8 mouse cellular contexts compared by ENCODE assay signal in the genomic region with DNA sequence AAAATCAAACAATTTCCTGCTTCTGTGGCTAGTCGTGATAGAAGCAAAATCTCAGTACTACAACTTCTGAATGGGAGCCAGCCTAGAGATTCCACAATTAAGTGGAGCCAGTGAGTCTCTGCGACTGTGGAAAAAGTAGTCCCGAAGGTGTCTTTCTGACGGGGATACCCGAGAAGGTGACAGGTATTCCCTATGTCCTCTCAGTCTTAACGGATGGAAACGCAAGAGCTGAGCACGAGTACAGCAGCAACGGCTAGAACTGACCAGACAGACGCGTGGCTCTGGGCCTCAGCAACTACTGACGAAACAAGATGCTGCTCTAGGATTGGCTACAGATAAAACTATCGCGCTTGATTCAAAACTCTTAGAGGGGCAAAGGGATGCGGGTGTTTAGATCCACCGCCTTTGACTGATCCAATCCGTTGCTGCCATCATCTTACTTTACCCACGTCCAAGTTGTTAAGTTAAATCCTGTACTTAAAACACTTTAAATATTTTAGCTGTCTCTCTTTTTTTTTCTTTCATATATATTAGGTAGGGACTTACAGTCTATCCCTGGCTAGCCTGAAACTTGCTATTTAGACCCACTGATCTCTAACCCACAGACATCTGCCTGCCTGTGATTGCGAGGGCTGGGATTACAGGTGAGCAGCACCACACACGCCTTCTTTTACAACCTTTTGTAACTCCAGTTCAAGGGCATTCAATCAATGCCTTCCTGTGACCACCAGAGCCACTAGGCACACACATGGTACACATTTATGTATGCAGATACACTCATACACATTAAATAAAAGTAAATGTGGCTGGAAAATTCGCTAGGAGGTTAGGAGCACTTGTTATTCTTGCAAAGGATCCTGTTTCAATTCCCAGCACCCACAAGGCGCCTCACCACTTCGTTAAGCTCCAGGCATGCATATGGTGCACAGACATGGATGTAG. TPM values are rescaled to one million over a fixed set of nuclear protein-coding genes. Genes with fewer than 3 reads are reported as not detected.
DNase-seq lines count a peak whose midpoint lies in the region; ATAC-seq lines count a peak whose summit lies in the region.

Gene Nasp, minus strand, starts transcription at position 220 of the 941 bp plus-strand sequence.

- peak within 1 kb of the TSS; percentile 85 for H3K27ac ChIP-seq in embryonic facial prominence, embryonic 11.5 days (replicated peaks; ENCODE audit: low read depth, low read length)
- H3K27ac ChIP-seq in limb, embryonic 11.5 days (replicated peaks; ENCODE audit: low read depth, low read length), result peak within 1 kb of the TSS; percentile 93
- H3K27ac ChIP-seq in midbrain, embryonic 14.5 days (replicated peaks; ENCODE audit: low read depth, low read length), result peak within 1 kb of the TSS; percentile 94

- no peaks in the 10 kb centered on the region for H3K27me3 ChIP-seq in embryonic facial prominence, embryonic 11.5 days (ENCODE audit: control insufficient read depth, insufficient read depth, low read length)
- H3K27me3 ChIP-seq in limb, embryonic 11.5 days (ENCODE audit: control insufficient read depth, insufficient read depth, low read length), result no peaks in the 10 kb centered on the region
- no peaks in the 10 kb centered on the region for H3K27me3 ChIP-seq in midbrain, embryonic 14.5 days (ENCODE audit: control insufficient read depth, insufficient read depth, low read length)

- peak; percentile 84 for ATAC-seq in embryonic facial prominence, embryonic 11.5 days (replicated peaks; ENCODE audit: insufficient number of reproducible peaks, low FRiP score, low TSS enrichment, low read depth)
- ATAC-seq in limb, embryonic 11.5 days (ENCODE audit: insufficient number of reproducible peaks, low FRiP score, low TSS enrichment, low read depth), result peak; percentile 77
- ATAC-seq in midbrain, embryonic 14.5 days (ENCODE audit: low FRiP score, low TSS enrichment), result peak; percentile 84

- H3K4me3 ChIP-seq in embryonic facial prominence, embryonic 11.5 days (ENCODE audit: low read depth, low read length), result peak within 1 kb of the TSS; percentile 82
- peak within 1 kb of the TSS; percentile 98 for H3K4me3 ChIP-seq in limb, embryonic 11.5 days (ENCODE audit: low read depth, low read length)
- peak within 1 kb of the TSS; percentile 100 for H3K4me3 ChIP-seq in midbrain, embryonic 14.5 days (replicated peaks; ENCODE audit: low read depth, low read length)

- no peaks in the 10 kb centered on the region for H3K4me1 ChIP-seq in embryonic facial prominence, embryonic 11.5 days (ENCODE audit: control insufficient read depth, insufficient read depth, low read length)
- H3K4me1 ChIP-seq in limb, embryonic 11.5 days (ENCODE audit: control insufficient read depth, insufficient read depth, low read length), result no peaks in the 10 kb centered on the region
- peaks cover 18% of the 10 kb centered on the region for H3K4me1 ChIP-seq in midbrain, embryonic 14.5 days (ENCODE audit: control insufficient read depth, insufficient read depth, low read length)

- peak within 1 kb of the TSS; percentile 94 for H3K9ac ChIP-seq in embryonic facial prominence, embryonic 11.5 days (replicated peaks; ENCODE audit: low read length)
- peak within 1 kb of the TSS; percentile 97 for H3K9ac ChIP-seq in limb, embryonic 11.5 days (ENCODE audit: low read length)
- H3K9ac ChIP-seq in midbrain, embryonic 14.5 days (replicated peaks; ENCODE audit: low read length), result peak within 1 kb of the TSS; percentile 70

- peak within 1 kb of the TSS; percentile 71 for H3K4me2 ChIP-seq in embryonic facial prominence, embryonic 11.5 days (ENCODE audit: low read depth, low read length)
- peak within 1 kb of the TSS; percentile 46 for H3K4me2 ChIP-seq in limb, embryonic 11.5 days (ENCODE audit: low read depth, severe bottlenecking)
- peak within 1 kb of the TSS; percentile 57 for H3K4me2 ChIP-seq in midbrain, embryonic 14.5 days (ENCODE audit: low read length)

- DNase-seq in urinary bladder, adult 18-20 months (ENCODE audit: low spot score in 2 of 2), result peak; percentile 62 to 73
- DNase-seq in urinary bladder, postnatal 10 days (ENCODE audit: low spot score), result no peak
- peak; percentile 92 for DNase-seq in embryonic facial prominence, embryonic 11.5 days (ENCODE audit: low spot score)
- DNase-seq in heart, adult 11 months, result peak; percentile 99
- peak; percentile 85 for DNase-seq in kidney, adult 18-20 months
- peak; percentile 86 for DNase-seq in limb, embryonic 11.5 days (ENCODE audit: low spot score)
- peak; percentile 92 for DNase-seq in midbrain, embryonic 14.5 days
- peak; percentile 64 to 69 for DNase-seq in spleen, adult 18-20 months

- 6% methylated on average over 23 of the region's 23 CpGs for WGBS in embryonic facial prominence, embryonic 11.5 days
- WGBS in limb, embryonic 11.5 days, result 6% methylated on average over 23 of the region's 23 CpGs
- WGBS in midbrain, embryonic 14.5 days, result 8% methylated on average over 23 of the region's 23 CpGs

- no peaks in the 10 kb centered on the region for H3K36me3 ChIP-seq in embryonic facial prominence, embryonic 11.5 days (replicated peaks; ENCODE audit: control insufficient read depth, insufficient read depth, low read depth, low read length)
- peaks cover 3% of the 10 kb centered on the region; the same call in 1 of the 2 replicates for H3K36me3 ChIP-seq in limb, embryonic 11.5 days (ENCODE audit: control insufficient read depth, insufficient read depth, low read length)
- H3K36me3 ChIP-seq in midbrain, embryonic 14.5 days (ENCODE audit: control insufficient read depth, insufficient read depth, low read length), result no peaks in the 10 kb centered on the region

- H3K9me3 ChIP-seq in embryonic facial prominence, embryonic 11.5 days (replicated peaks; ENCODE audit: control insufficient read depth, low read length), result no peaks in the 10 kb centered on the region
- no peaks in the 10 kb centered on the region for H3K9me3 ChIP-seq in limb, embryonic 11.5 days (ENCODE audit: control insufficient read depth, low read length)
- H3K9me3 ChIP-seq in midbrain, embryonic 14.5 days (ENCODE audit: control insufficient read depth, low read length), result no peaks in the 10 kb centered on the region

RNA-seq across cellular contexts. Expression of gene Nasp, which starts in this region (rescaled TPM):
- polyA plus RNA-seq in embryonic facial prominence, embryonic 11.5 days (2014; fragmentation: Nextera tagmentation; extraction: Ambion mirVana), result 324 and 364 TPM in 2 replicates
- 402 and 418 TPM in 2 replicates for polyA plus RNA-seq in limb, embryonic 11.5 days (2014; fragmentation: Nextera tagmentation; extraction: Ambion mirVana)
- polyA plus RNA-seq in midbrain, embryonic 14.5 days (2014; fragmentation: Nextera tagmentation; extraction: Ambion mirVana), result 94.4 and 110 TPM in 2 replicates
